Mouse (Mus musculus) frontal cortex, postnatal 10 days (tissue): ENCODE measurements around the gene Olfr1505.

Source experiments
- DNase-seq, 2 experiments: peaks; one replicate each; pipeline ENCODE4 v3.0.0; 2022; ENCODE audit warnings: low spot score in 2 of 2, mixed read lengths in 1 of 2

Olfr1505 gene

DNA sequence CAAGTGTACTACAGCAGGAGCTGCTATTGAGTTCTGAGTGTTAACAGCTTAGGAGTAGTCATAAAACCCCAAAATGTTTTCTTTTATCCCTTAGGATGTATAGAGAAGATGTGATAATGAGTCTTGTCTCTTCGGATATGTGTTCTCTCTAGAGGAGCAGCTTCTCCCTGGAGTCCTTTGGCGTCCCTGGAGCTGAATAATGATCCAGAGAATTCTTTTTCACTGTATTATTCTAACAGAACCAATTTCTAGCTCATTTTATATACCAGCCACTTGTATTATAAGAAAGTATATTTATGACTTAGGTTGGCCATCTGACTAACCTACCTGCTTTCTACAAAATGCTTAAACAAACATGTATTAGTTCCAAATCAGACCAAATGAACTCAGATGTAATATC, at the start of gene Olfr1505:
Olfr1505 (plus strand) TSS at position 301 of the 400 bp plus-strand sequence.
- DNase-seq = no peak

DNA sequence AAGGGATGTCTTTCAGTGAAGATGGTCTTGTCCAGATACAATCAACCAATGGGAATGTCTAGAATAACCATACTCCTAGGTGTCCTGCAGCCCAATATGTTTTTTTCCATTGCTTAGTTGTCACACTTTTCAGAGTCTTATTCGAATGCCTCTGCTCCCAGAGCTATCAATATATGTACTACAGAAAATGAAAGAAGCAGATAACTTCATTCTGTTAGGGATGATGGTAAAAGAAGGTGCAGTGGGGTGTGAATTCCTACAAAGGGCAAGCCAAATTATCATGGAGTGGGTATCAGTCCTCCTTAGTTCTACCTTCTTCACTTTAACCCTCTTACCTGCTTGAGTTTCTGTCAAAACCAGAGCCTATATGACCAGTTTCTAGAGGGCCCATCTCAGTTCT, 15.5 kb upstream of the Olfr1505 start, which contains the start of gene Olfr1504:
Olfr1504 (minus strand) TSS at position 101 of the 400 bp plus-strand sequence.
- DNase-seq = no peak
